26 mouse cellular contexts compared by ENCODE assay signal in the genomic region with DNA sequence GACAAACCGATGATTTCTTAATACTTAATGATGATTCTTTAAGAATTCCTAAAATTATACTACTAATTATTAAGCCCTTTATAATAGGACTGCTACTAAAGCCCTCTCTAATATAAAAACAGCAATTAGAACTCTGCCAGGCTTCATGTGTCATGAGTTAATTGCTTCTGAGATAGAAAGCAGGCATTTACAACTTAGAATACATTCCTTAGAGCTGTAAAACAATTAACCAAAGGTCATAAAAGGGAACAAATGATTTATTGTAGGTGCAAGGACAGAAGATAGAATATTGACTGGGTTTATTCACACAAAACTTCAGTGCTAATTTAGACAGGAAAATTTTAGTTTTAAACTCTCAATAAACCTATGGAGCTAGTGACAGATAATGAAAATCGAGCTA.
DNase-seq lines count a peak whose midpoint lies in the region; ATAC-seq and TF ChIP-seq lines count a peak whose summit lies in the region.
"Had no signal": no experiment of that assay in that cellular context is flagged by ENCODE, and none has a peak within 500 bp of the region (broad histone marks: within the 10 kb centered on the region; RNA-seq: fewer than 3 reads in every experiment).

No protein-coding gene starts in this region.

- no peak overlapping the region for H3K4me3 ChIP-seq in intestine, embryonic 14.5 days (ENCODE audit: low read depth, low read length)
- H3K4me3 ChIP-seq in intestine, embryonic 16.5 days (ENCODE audit: low read length) = no peak overlapping the region
- H3K4me3 ChIP-seq in hindbrain, embryonic 13.5 days = no peak overlapping the region
- no peak overlapping the region for H3K4me3 ChIP-seq in left cerebral cortex, adult 2 months
- H3K4me3 ChIP-seq: embryonic facial prominence, embryonic 10.5 days; embryonic facial prominence, embryonic 12.5 days; erythroblast, embryonic 14.5 days; forebrain, embryonic 10.5 days; forebrain, embryonic 12.5 days had no signal

- no peak for DNase-seq in intestine, embryonic 14.5 days (ENCODE audit: low spot score)
- peak; percentile 25 for DNase-seq in large intestine, adult 2 months (ENCODE audit: low read depth, low spot score)
- no peak for DNase-seq in left cerebral cortex, adult 2 months (ENCODE audit: extremely low spot score in 1 of 2, low spot score in 2 of 2)
- DNase-seq: adrenal gland, adult 8-10 months; adrenal gland, postnatal 14 days; adrenal gland, postnatal 36 days; B cell, adult 2 months; cerebellum, adult 11-12 months; cerebellum, adult 2 months; cerebellum, adult 9-10 months; cerebellum, postnatal 10 days; cerebellum, postnatal 25 days had no signal

- no peak overlapping the region for H3K4me2 ChIP-seq in intestine, embryonic 14.5 days (ENCODE audit: low read length)
- H3K4me2 ChIP-seq in intestine, embryonic 16.5 days (ENCODE audit: low read depth, low read length) = no peak overlapping the region
- no peak overlapping the region for H3K4me2 ChIP-seq in hindbrain, embryonic 13.5 days
- H3K4me2 ChIP-seq: embryonic facial prominence, embryonic 12.5 days; forebrain, embryonic 12.5 days had no signal

- no peaks in the 10 kb centered on the region for H3K9me3 ChIP-seq in intestine, embryonic 14.5 days (ENCODE audit: control insufficient read depth, low read length)
- H3K9me3 ChIP-seq in intestine, embryonic 16.5 days (ENCODE audit: control insufficient read depth, low read length) = no peaks in the 10 kb centered on the region
- no peaks in the 10 kb centered on the region for H3K9me3 ChIP-seq in hindbrain, embryonic 13.5 days
- H3K9me3 ChIP-seq: embryonic facial prominence, embryonic 10.5 days; embryonic facial prominence, embryonic 12.5 days; forebrain, embryonic 10.5 days; forebrain, embryonic 12.5 days; G1E had no signal

- H3K4me1 ChIP-seq in intestine, embryonic 14.5 days (replicated peaks; ENCODE audit: control insufficient read depth, insufficient read depth, low read length) = no peaks in the 10 kb centered on the region
- H3K4me1 ChIP-seq in intestine, embryonic 16.5 days (ENCODE audit: control insufficient read depth, insufficient read depth, low read length) = no peaks in the 10 kb centered on the region
- no peaks in the 10 kb centered on the region for H3K4me1 ChIP-seq in hindbrain, embryonic 13.5 days (replicated peaks)
- H3K4me1 ChIP-seq: embryonic facial prominence, embryonic 10.5 days; embryonic facial prominence, embryonic 12.5 days; forebrain, embryonic 10.5 days; forebrain, embryonic 12.5 days had no signal

- WGBS in intestine, embryonic 14.5 days = 38% methylated on average over 2 of the region's 2 CpGs
- 33% methylated on average over 2 of the region's 2 CpGs for WGBS in intestine, embryonic 16.5 days
- 16% methylated on average over 2 of the region's 2 CpGs for WGBS in large intestine, adult 2 months
- 79% methylated on average over 2 of the region's 2 CpGs for WGBS in hindbrain, embryonic 13.5 days

- no peaks in the 10 kb centered on the region for H3K27me3 ChIP-seq in intestine, embryonic 14.5 days (replicated peaks; ENCODE audit: control insufficient read depth, insufficient read depth, low read length)
- H3K27me3 ChIP-seq in intestine, embryonic 16.5 days (replicated peaks; ENCODE audit: control insufficient read depth, insufficient read depth, low read length) = no peaks in the 10 kb centered on the region
- no peaks in the 10 kb centered on the region for H3K27me3 ChIP-seq in hindbrain, embryonic 13.5 days
- H3K27me3 ChIP-seq: CH12.LX; embryonic facial prominence, embryonic 12.5 days; forebrain, embryonic 12.5 days had no signal

- intact Hi-C loops in left cerebral cortex, adult 2 months (cut with DNase I) = no loop called here

- no peaks in the 10 kb centered on the region for H3K36me3 ChIP-seq in intestine, embryonic 14.5 days (ENCODE audit: control insufficient read depth, insufficient read depth, low read length)
- no peaks in the 10 kb centered on the region for H3K36me3 ChIP-seq in intestine, embryonic 16.5 days (ENCODE audit: control insufficient read depth, insufficient read depth, low read length)
- H3K36me3 ChIP-seq in hindbrain, embryonic 13.5 days = no peaks in the 10 kb centered on the region
- H3K36me3 ChIP-seq: embryonic facial prominence, embryonic 10.5 days; embryonic facial prominence, embryonic 12.5 days; forebrain, embryonic 10.5 days; forebrain, embryonic 12.5 days; G1E had no signal

- no peak overlapping the region for H3K27ac ChIP-seq in intestine, embryonic 14.5 days (ENCODE audit: low read depth)
- no peak overlapping the region for H3K27ac ChIP-seq in intestine, embryonic 16.5 days (ENCODE audit: low read length)
- H3K27ac ChIP-seq in hindbrain, embryonic 13.5 days = no peak overlapping the region
- H3K27ac ChIP-seq in left cerebral cortex, adult 2 months = no peak overlapping the region
- H3K27ac ChIP-seq: embryonic facial prominence, embryonic 10.5 days; embryonic facial prominence, embryonic 12.5 days; forebrain, embryonic 10.5 days; forebrain, embryonic 12.5 days had no signal

- H3K9ac ChIP-seq in intestine, embryonic 14.5 days (ENCODE audit: low read length) = no peak overlapping the region
- no peak overlapping the region for H3K9ac ChIP-seq in intestine, embryonic 16.5 days (ENCODE audit: low read depth, low read length)
- no peak overlapping the region for H3K9ac ChIP-seq in hindbrain, embryonic 13.5 days
- H3K9ac ChIP-seq: embryonic facial prominence, embryonic 12.5 days; forebrain, embryonic 12.5 days had no signal

- no peak for TF ChIP-seq CTCF in left cerebral cortex, adult 2 months (IDR thresholded peaks at IDR 0.05)

- peak; percentile 75 for ATAC-seq in intestine, embryonic 14.5 days (replicated peaks; ENCODE audit: low FRiP score, low TSS enrichment, low read depth)
- ATAC-seq in intestine, embryonic 16.5 days = peak; percentile 86
- ATAC-seq in hindbrain, embryonic 13.5 days (ENCODE audit: low FRiP score) = no peak
- ATAC-seq: activated CD4-positive, CD25-positive, alpha-beta regulatory T cell, adult 4 months; CD4-positive, CD25-positive, alpha-beta regulatory T cell, adult 4 months; forebrain, embryonic 14.5 days; forebrain, embryonic 16.5 days; Patski had no signal
